In genomic region chr10:81551597-81552102, GRCm38 (mm10) we compare ENCODE assay signal across 8 mouse cellular contexts. TPM values are rescaled to one million over a fixed set of nuclear protein-coding genes. Genes with fewer than 3 reads are reported as not detected.
DNase-seq lines count a peak whose midpoint lies in the region; ATAC-seq lines count a peak whose summit lies in the region.

No protein-coding gene starts in this region.

- H3K27me3 ChIP-seq in embryonic facial prominence, embryonic 13.5 days, result no peaks in the 10 kb centered on the region
- H3K27me3 ChIP-seq in limb, embryonic 11.5 days (ENCODE audit: control insufficient read depth, insufficient read depth, low read length), result no peaks in the 10 kb centered on the region
- no peaks in the 10 kb centered on the region for H3K27me3 ChIP-seq in midbrain, embryonic 13.5 days

- WGBS in embryonic facial prominence, embryonic 13.5 days, result 3% methylated on average over 12 of the region's 12 CpGs
- 9% methylated on average over 12 of the region's 12 CpGs for WGBS in limb, embryonic 11.5 days
- WGBS in midbrain, embryonic 13.5 days, result 6% methylated on average over 12 of the region's 12 CpGs

- peak overlapping the region; percentile 3; the same call in 1 of the 2 replicates for H3K4me3 ChIP-seq in embryonic facial prominence, embryonic 13.5 days
- no peak overlapping the region for H3K4me3 ChIP-seq in limb, embryonic 11.5 days (ENCODE audit: low read depth, low read length)
- no peak overlapping the region for H3K4me3 ChIP-seq in midbrain, embryonic 13.5 days (replicated peaks)

- H3K4me1 ChIP-seq in embryonic facial prominence, embryonic 13.5 days, result peaks cover 8% of the 10 kb centered on the region; the same call in 1 of the 2 replicates
- H3K4me1 ChIP-seq in limb, embryonic 11.5 days (ENCODE audit: control insufficient read depth, insufficient read depth, low read length), result 0 out of 2 replicates have a peak, but pooled peaks cover 2% of the 10 kb centered on the region
- no peaks in the 10 kb centered on the region; the same call in 1 of the 2 replicates for H3K4me1 ChIP-seq in midbrain, embryonic 13.5 days (replicated peaks)

- DNase-seq in 3T3-L1 (ENCODE audit: low read depth, low spot score), result peak; percentile 90
- DNase-seq in adrenal gland, postnatal 14 days, result peak; percentile 94
- peak; percentile 89 to 90 for DNase-seq in heart, adult 18-20 months
- peak; percentile 87 for DNase-seq in kidney, adult 18-20 months
- DNase-seq in limb, embryonic 11.5 days (ENCODE audit: low spot score), result peak; percentile 84
- DNase-seq in spleen, adult 18-20 months, result peak; percentile 68 to 79

- no peaks in the 10 kb centered on the region for H3K9me3 ChIP-seq in embryonic facial prominence, embryonic 13.5 days
- H3K9me3 ChIP-seq in limb, embryonic 11.5 days (ENCODE audit: control insufficient read depth, low read length), result no peaks in the 10 kb centered on the region
- H3K9me3 ChIP-seq in midbrain, embryonic 13.5 days, result no peaks in the 10 kb centered on the region

- peak overlapping the region; percentile 28 for H3K4me2 ChIP-seq in embryonic facial prominence, embryonic 13.5 days
- no peak overlapping the region for H3K4me2 ChIP-seq in limb, embryonic 11.5 days (ENCODE audit: low read depth, severe bottlenecking)
- no peak overlapping the region for H3K4me2 ChIP-seq in midbrain, embryonic 13.5 days (replicated peaks)

- no peaks in the 10 kb centered on the region for H3K36me3 ChIP-seq in embryonic facial prominence, embryonic 13.5 days
- no peaks in the 10 kb centered on the region for H3K36me3 ChIP-seq in limb, embryonic 11.5 days (ENCODE audit: control insufficient read depth, insufficient read depth, low read length)
- no peaks in the 10 kb centered on the region for H3K36me3 ChIP-seq in midbrain, embryonic 13.5 days

- peak; percentile 71; the same call in 1 of the 2 replicates for ATAC-seq in embryonic facial prominence, embryonic 13.5 days (ENCODE audit: insufficient number of reproducible peaks, insufficient read depth, low FRiP score, low TSS enrichment, low read depth)
- peak; percentile 63 for ATAC-seq in limb, embryonic 11.5 days (ENCODE audit: insufficient number of reproducible peaks, low FRiP score, low TSS enrichment, low read depth)
- peak; percentile 89 for ATAC-seq in midbrain, embryonic 13.5 days

- peak overlapping the region; percentile 66 for H3K27ac ChIP-seq in embryonic facial prominence, embryonic 13.5 days
- no peak overlapping the region for H3K27ac ChIP-seq in limb, embryonic 11.5 days (replicated peaks; ENCODE audit: low read depth, low read length)
- peak overlapping the region; percentile 22; the same call in 1 of the 2 replicates for H3K27ac ChIP-seq in midbrain, embryonic 13.5 days

- no peak overlapping the region for H3K9ac ChIP-seq in embryonic facial prominence, embryonic 13.5 days
- no peak overlapping the region for H3K9ac ChIP-seq in limb, embryonic 11.5 days (ENCODE audit: low read length)
- no peak overlapping the region for H3K9ac ChIP-seq in midbrain, embryonic 13.5 days (replicated peaks)

RNA-seq across cellular contexts. Expression of gene Gna11, which starts 6.7 kb away (rescaled TPM):
- 65.0 and 67.2 TPM in 2 replicates for total RNA-seq in adrenal gland, postnatal 14 days (2021)
- 84.2 and 90.1 TPM in 2 replicates for polyA plus RNA-seq in embryonic facial prominence, embryonic 13.5 days (2015; fragmentation: Nextera tagmentation; extraction: Ambion mirVana)
- 10 to 100 TPM; 47.8 to 49.8 TPM for total RNA-seq in heart, adult 18-20 months (2021)
- polyA plus RNA-seq in limb, embryonic 11.5 days (2014; fragmentation: Nextera tagmentation; extraction: Ambion mirVana), result 80.3 and 82.1 TPM in 2 replicates
- 74.5 and 77.1 TPM in 2 replicates for polyA plus RNA-seq in midbrain, embryonic 13.5 days (2015; fragmentation: Nextera tagmentation; extraction: Ambion mirVana)

RNA-seq across cellular contexts. Expression of gene Aes, which starts 7.6 kb away (rescaled TPM):
- total RNA-seq in adrenal gland, postnatal 14 days (2021), result 646 and 698 TPM in 2 replicates
- 464 and 465 TPM in 2 replicates for polyA plus RNA-seq in embryonic facial prominence, embryonic 13.5 days (2015; fragmentation: Nextera tagmentation; extraction: Ambion mirVana)
- total RNA-seq in heart, adult 18-20 months (2021), result 1,000 to 10,000 TPM; 1,011 to 1,083 TPM
- 259 and 343 TPM in 2 replicates for polyA plus RNA-seq in limb, embryonic 11.5 days (2014; fragmentation: Nextera tagmentation; extraction: Ambion mirVana)
- 451 and 572 TPM in 2 replicates for polyA plus RNA-seq in midbrain, embryonic 13.5 days (2015; fragmentation: Nextera tagmentation; extraction: Ambion mirVana)

RNA-seq across cellular contexts. Expression of gene Tle2, which starts 22.7 kb away (rescaled TPM):
- total RNA-seq in adrenal gland, postnatal 14 days (2021), result 17.8 and 18.1 TPM in 2 replicates
- polyA plus RNA-seq in embryonic facial prominence, embryonic 13.5 days (2015; fragmentation: Nextera tagmentation; extraction: Ambion mirVana), result 63.4 and 71.4 TPM in 2 replicates
- 1 to 10 TPM; 4.7 to 7.1 TPM for total RNA-seq in heart, adult 18-20 months (2021)
- 13.7 and 18.4 TPM in 2 replicates for polyA plus RNA-seq in limb, embryonic 11.5 days (2014; fragmentation: Nextera tagmentation; extraction: Ambion mirVana)
- polyA plus RNA-seq in midbrain, embryonic 13.5 days (2015; fragmentation: Nextera tagmentation; extraction: Ambion mirVana), result 23.6 and 26.2 TPM in 2 replicates

RNA-seq across cellular contexts. Expression of gene Gna15, which starts 27.6 kb away (rescaled TPM):
- total RNA-seq in adrenal gland, postnatal 14 days (2021), result 0.85 and 1.9 TPM in 2 replicates
- polyA plus RNA-seq in embryonic facial prominence, embryonic 13.5 days (2015; fragmentation: Nextera tagmentation; extraction: Ambion mirVana), result 2.0 and 2.1 TPM in 2 replicates
- total RNA-seq in heart, adult 18-20 months (2021), result 1 to 10 TPM; 1.4 to 1.5 TPM
- polyA plus RNA-seq in limb, embryonic 11.5 days (2014; fragmentation: Nextera tagmentation; extraction: Ambion mirVana), result 0.99 and 1.1 TPM in 2 replicates
- polyA plus RNA-seq in midbrain, embryonic 13.5 days (2015; fragmentation: Nextera tagmentation; extraction: Ambion mirVana), result 0.94 and 1.0 TPM in 2 replicates

RNA-seq across cellular contexts. Expression of gene Tle6, which starts 49.2 kb away (rescaled TPM):
- total RNA-seq in adrenal gland, postnatal 14 days (2021), result 10.1 and 15.3 TPM in 2 replicates
- 12.8 and 17.2 TPM in 2 replicates for polyA plus RNA-seq in embryonic facial prominence, embryonic 13.5 days (2015; fragmentation: Nextera tagmentation; extraction: Ambion mirVana)
- 10 to 100 TPM in 1 of 2 experiments, 1 to 10 TPM in 1; 7.9 to 11.1 TPM for total RNA-seq in heart, adult 18-20 months (2021)
- polyA plus RNA-seq in limb, embryonic 11.5 days (2014; fragmentation: Nextera tagmentation; extraction: Ambion mirVana), result 11.1 and 11.6 TPM in 2 replicates
- polyA plus RNA-seq in midbrain, embryonic 13.5 days (2015; fragmentation: Nextera tagmentation; extraction: Ambion mirVana), result 2.8 and 4.4 TPM in 2 replicates
